Mouse (Mus musculus) intestine, embryonic 15.5 days (tissue): Measurements from ENCODE around the gene Mdp1. TPM values are rescaled to one million over a fixed set of nuclear protein-coding genes. Genes with fewer than 3 reads are reported as not detected.

Source experiments
- ATAC-seq: fragments of 200-750 bp; cut with Nextera tagmentation; 2 replicates; pipeline ENCODE4 v1.8.0; 2017; ENCODE audit warnings: moderate TSS enrichment, moderate library complexity
- H3K27ac ChIP-seq: fragments of 300-500 bp; sonication (generic); 2 replicates; pipeline ENCODE4 v1.5.1; 2015; ENCODE audit warnings: mild to moderate bottlenecking, inconsistent platforms
- H3K27me3 ChIP-seq: fragments of 300-500 bp; sonication (generic); replicated peaks from 2 replicates; pipeline ENCODE4 v1.6.1; 2015; ENCODE audit warnings: inconsistent platforms
- H3K36me3 ChIP-seq: fragments of 300-500 bp; sonication (generic); 2 replicates; pipeline ENCODE4 v1.6.1; 2015; ENCODE audit warnings: inconsistent platforms
- H3K4me1 ChIP-seq: fragments of 300-500 bp; sonication (generic); replicated peaks from 2 replicates; pipeline ENCODE4 v1.6.1; 2015; ENCODE audit warnings: inconsistent platforms
- H3K4me2 ChIP-seq: fragments of 300-500 bp; sonication (generic); replicated peaks from 2 replicates; pipeline ENCODE4 v1.6.1; 2015; ENCODE audit warnings: mild to moderate bottlenecking, inconsistent platforms
- H3K4me3 ChIP-seq: fragments of 300-500 bp; sonication (generic); replicated peaks from 2 replicates; pipeline ENCODE4 v1.5.1; 2015; ENCODE audit warnings: inconsistent platforms
- H3K9ac ChIP-seq: fragments of 300-500 bp; sonication (generic); 2 replicates; pipeline ENCODE4 v1.6.1; 2015; ENCODE audit warnings: inconsistent platforms
- H3K9me3 ChIP-seq: fragments of 300-500 bp; sonication (generic); 2 replicates; pipeline ENCODE4 v1.6.1; 2016; ENCODE audit warnings: inconsistent platforms
- whole genome bisulfite sequencing: fragments of 180-500 bp; shearing (Covaris S2); methylation state at CpG from one replicate; pipeline ENCODE4 v1.1.7; 2015; 5-methylcytosine and 5-hydroxymethylcytosine counted together
- polyA plus RNA-seq: library from polyadenylated mRNA; unstranded; fragments of >200 nt; fragmentation: Nextera tagmentation; extraction: Ambion mirVana; gene quantifications from 2 replicates; pipeline ENCODE4 v1.2.1, GENCODE M21; 2015

Gene Mdp1
- polyA plus RNA-seq, 1 experiment from 2014 or later: 58.4 TPM

DNA sequence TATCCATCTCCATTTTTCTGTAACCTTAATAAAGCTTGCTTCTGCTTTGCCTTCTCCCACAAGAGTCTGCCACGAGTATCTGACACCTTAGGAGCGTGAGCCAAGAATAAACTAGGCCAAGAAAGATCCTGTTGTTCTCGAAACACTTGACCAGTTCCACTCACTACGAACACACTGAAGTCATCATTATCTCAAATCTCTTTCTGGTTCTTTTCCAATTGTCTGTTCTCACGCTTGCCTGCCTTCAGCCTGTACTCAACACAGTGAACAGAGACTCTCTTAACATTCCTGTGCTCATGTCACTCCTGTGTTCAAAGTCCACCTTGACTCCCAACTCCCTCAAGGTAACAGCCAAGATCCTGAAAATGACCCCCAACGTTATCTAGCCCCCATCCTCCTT is 47.0 kb downstream of the Mdp1 start:
- no peaks in the 10 kb centered on the region for H3K9me3 ChIP-seq
- H3K9ac ChIP-seq: no peak overlapping the region
- H3K4me2 ChIP-seq: no peak overlapping the region
- no peak for ATAC-seq
- no peak overlapping the region for H3K27ac ChIP-seq
- 0 out of 2 replicates have a peak, but pooled peaks cover 3% of the 10 kb centered on the region for H3K36me3 ChIP-seq
- 0 out of 2 replicates have a peak, but pooled peaks cover 4% of the 10 kb centered on the region for H3K4me1 ChIP-seq
- no peaks in the 10 kb centered on the region for H3K27me3 ChIP-seq
- no peak overlapping the region for H3K4me3 ChIP-seq
- 66% methylated on average over 6 of the region's 6 CpGs for WGBS

DNA sequence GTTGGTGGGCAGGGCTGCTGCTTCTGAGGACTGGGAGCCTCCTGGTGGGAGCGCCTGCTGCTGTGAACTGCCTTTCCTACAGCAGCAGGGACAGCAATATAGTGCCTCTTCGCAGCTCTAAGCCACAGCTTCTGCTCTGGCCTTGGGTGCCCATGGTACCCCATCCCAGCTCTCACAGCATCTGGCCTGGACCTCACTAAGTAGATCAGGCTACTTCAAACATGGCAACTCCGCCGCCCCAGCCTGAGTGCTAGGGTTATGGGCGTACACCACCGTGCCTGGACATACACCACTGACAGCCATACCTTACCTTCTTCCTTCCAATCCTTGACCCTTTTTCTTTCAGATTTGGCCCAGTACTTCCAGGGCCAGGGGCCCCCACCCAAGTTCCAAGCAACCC is 52.0 kb downstream of the Mdp1 start:
- no peaks in the 10 kb centered on the region for H3K27me3 ChIP-seq
- no peak overlapping the region for H3K9ac ChIP-seq
- H3K36me3 ChIP-seq: 0 out of 2 replicates have a peak, but pooled peaks cover 16% of the 10 kb centered on the region
- H3K27ac ChIP-seq: no peak overlapping the region
- H3K4me3 ChIP-seq: no peak overlapping the region
- WGBS: 91% methylated on average over 6 of the region's 6 CpGs
- 0 out of 2 replicates have a peak, but pooled peaks cover 8% of the 10 kb centered on the region for H3K4me1 ChIP-seq
- no peak for ATAC-seq
- no peak overlapping the region for H3K4me2 ChIP-seq
- H3K9me3 ChIP-seq: no peaks in the 10 kb centered on the region

Other genes starting within 250 kb of the Mdp1 start
- 137 and 139 TPM in 2 replicates for gene Dhrs4, start 181.8 kb downstream of the Mdp1 start, polyA plus RNA-seq
- gene Carmil3, start 169.9 kb downstream of the Mdp1 start, polyA plus RNA-seq: 2.2 and 2.4 TPM in 2 replicates
- 0.25 and 0.40 TPM in 2 replicates for gene Cpne6, start 150.1 kb downstream of the Mdp1 start, polyA plus RNA-seq
- gene Nrl, start 135.5 kb downstream of the Mdp1 start, polyA plus RNA-seq: not detected in 2 replicates
- 48.8 and 50.8 TPM in 2 replicates for gene Pck2, start 120.2 kb downstream of the Mdp1 start, polyA plus RNA-seq
- gene Dcaf11, start 100.5 kb downstream of the Mdp1 start, polyA plus RNA-seq: 72.8 and 86.2 TPM in 2 replicates
- gene A730061H03Rik, start 100.1 kb downstream of the Mdp1 start, polyA plus RNA-seq: 2.2 and 2.4 TPM in 2 replicates
- gene Fitm1, start 84.9 kb downstream of the Mdp1 start, polyA plus RNA-seq: 0.49 and 0.72 TPM in 2 replicates
- 197 and 207 TPM in 2 replicates for gene Psme1, start 82.4 kb downstream of the Mdp1 start, polyA plus RNA-seq
- 9.6 and 11.6 TPM in 2 replicates for gene Emc9, start 75.2 kb downstream of the Mdp1 start, polyA plus RNA-seq
- gene Psme2, start 69.4 kb downstream of the Mdp1 start, polyA plus RNA-seq: 343 and 366 TPM in 2 replicates
- gene Rnf31, start 68.8 kb downstream of the Mdp1 start, polyA plus RNA-seq: 15.7 and 16.3 TPM in 2 replicates
- gene Irf9, start 56.9 kb downstream of the Mdp1 start, polyA plus RNA-seq: 10.5 and 10.8 TPM in 2 replicates
- gene Rec8, start 42.5 kb downstream of the Mdp1 start, polyA plus RNA-seq: 8.2 and 10.5 TPM in 2 replicates
- gene Ipo4, start 24.6 kb downstream of the Mdp1 start, polyA plus RNA-seq: 63.8 and 72.8 TPM in 2 replicates
- 0.86 and 2.6 TPM in 2 replicates for gene Gm49378, start 22.6 kb downstream of the Mdp1 start, polyA plus RNA-seq
- 119 and 124 TPM in 2 replicates for gene Tm9sf1, start 16.7 kb downstream of the Mdp1 start, polyA plus RNA-seq
- gene Tssk4, start 10.3 kb downstream of the Mdp1 start, polyA plus RNA-seq: 0.75 and 1.2 TPM in 2 replicates
- 58.6 and 58.7 TPM in 2 replicates for gene Gmpr2, start 11.4 kb upstream of the Mdp1 start, polyA plus RNA-seq
- 510 and 527 TPM in 2 replicates for gene Nedd8, start 11.6 kb upstream of the Mdp1 start, polyA plus RNA-seq
- 35.8 and 38.7 TPM in 2 replicates for gene Tinf2, start 21.3 kb upstream of the Mdp1 start, polyA plus RNA-seq
- gene Tgm1, start 53.4 kb upstream of the Mdp1 start, polyA plus RNA-seq: 1.1 and 1.2 TPM in 2 replicates
- gene Rabggta, start 61.8 kb upstream of the Mdp1 start, polyA plus RNA-seq: 34.1 and 34.9 TPM in 2 replicates
- gene Dhrs1, start 85.2 kb upstream of the Mdp1 start, polyA plus RNA-seq: 99.4 and 117 TPM in 2 replicates
- gene Nop9, start 85.2 kb upstream of the Mdp1 start, polyA plus RNA-seq: 35.6 and 36.0 TPM in 2 replicates
- gene Cideb, start 98.0 kb upstream of the Mdp1 start, polyA plus RNA-seq: 52.7 and 63.5 TPM in 2 replicates
- gene Ltb4r2, start 100.9 kb upstream of the Mdp1 start, polyA plus RNA-seq: 0.31 and 0.52 TPM in 2 replicates
- gene Ltb4r1, start 105.5 kb upstream of the Mdp1 start, polyA plus RNA-seq: 0.93 and 1.0 TPM in 2 replicates
- gene Adcy4, start 123.6 kb upstream of the Mdp1 start, polyA plus RNA-seq: 6.7 and 7.0 TPM in 2 replicates
- gene Ripk3, start 128.4 kb upstream of the Mdp1 start, polyA plus RNA-seq: 45.2 and 45.6 TPM in 2 replicates
- 25.7 and 26.3 TPM in 2 replicates for gene Nfatc4, start 162.6 kb upstream of the Mdp1 start, polyA plus RNA-seq
- gene Nynrin, start 193.5 kb upstream of the Mdp1 start, polyA plus RNA-seq: 14.5 and 18.3 TPM in 2 replicates
- gene Cbln3, start 223.9 kb upstream of the Mdp1 start, polyA plus RNA-seq: 0.18 and 0.29 TPM in 2 replicates
- 15.1 and 15.4 TPM in 2 replicates for gene Khnyn, start 224.4 kb upstream of the Mdp1 start, polyA plus RNA-seq
- 73.6 and 80.3 TPM in 2 replicates for gene Sdr39u1, start 239.8 kb upstream of the Mdp1 start, polyA plus RNA-seq